Mouse (Mus musculus) lung, embryonic 15.5 days (tissue): ENCODE results near the gene Hnrnpm. TPM values are rescaled to one million over a fixed set of nuclear protein-coding genes. Genes with fewer than 3 reads are reported as not detected.
"Not testable (repeated sequence)": the region's sequence is repeated elsewhere in the genome, so short reads cannot be mapped to it uniquely, and the experiment has no call there.

Experiments
- ATAC-seq: fragments of 200-750 bp; cut with Nextera tagmentation; 2 replicates; pipeline ENCODE4 v1.8.0; 2017; ENCODE audit warnings: moderate number of reproducible peaks, borderline replicate concordance; ENCODE audit not compliant: low FRiP score, low TSS enrichment; ENCODE audit errors: extremely low read depth
- H3K27ac ChIP-seq: fragments of 300-500 bp; sonication (generic); 2 replicates; pipeline ENCODE4 v1.5.1; 2015; ENCODE audit warnings: moderate library complexity, mild to moderate bottlenecking, inconsistent platforms
- H3K27me3 ChIP-seq: fragments of 300-500 bp; sonication (generic); 2 replicates; pipeline ENCODE4 v1.6.1; 2015; ENCODE audit warnings: inconsistent platforms
- H3K36me3 ChIP-seq: fragments of 300-500 bp; sonication (generic); 2 replicates; pipeline ENCODE4 v1.6.1; 2015; ENCODE audit warnings: inconsistent platforms
- H3K4me1 ChIP-seq: fragments of 300-500 bp; sonication (generic); 2 replicates; pipeline ENCODE4 v1.6.1; 2015; ENCODE audit warnings: inconsistent platforms
- H3K4me2 ChIP-seq: fragments of 300-500 bp; sonication (generic); 2 replicates; pipeline ENCODE4 v1.6.1; 2015; ENCODE audit warnings: inconsistent platforms, mild to moderate bottlenecking, moderate library complexity
- H3K4me3 ChIP-seq: fragments of 300-500 bp; sonication (generic); 2 replicates; pipeline ENCODE4 v1.5.1; 2015; ENCODE audit warnings: mild to moderate bottlenecking, inconsistent platforms
- H3K9ac ChIP-seq: fragments of 300-500 bp; sonication (generic); 2 replicates; pipeline ENCODE4 v1.6.1; 2015; ENCODE audit warnings: inconsistent platforms
- H3K9me3 ChIP-seq: fragments of 300-500 bp; sonication (generic); 2 replicates; pipeline ENCODE4 v1.6.1; 2016; ENCODE audit warnings: inconsistent platforms
- WGBS: fragments of 180-500 bp; shearing (Covaris S2); methylation state at CpG from one replicate; pipeline ENCODE4 v1.1.7; 2015; 5-methylcytosine and 5-hydroxymethylcytosine counted together
- polyA plus RNA-seq: library from polyadenylated mRNA; unstranded; fragments of >200 nt; fragmentation: Nextera tagmentation; extraction: Ambion mirVana; gene quantifications from 2 replicates; pipeline ENCODE4 v1.2.1, GENCODE M21; 2015

The Hnrnpm gene
- polyA plus RNA-seq, 1 experiment from 2014 or later = 344 TPM

DNA sequence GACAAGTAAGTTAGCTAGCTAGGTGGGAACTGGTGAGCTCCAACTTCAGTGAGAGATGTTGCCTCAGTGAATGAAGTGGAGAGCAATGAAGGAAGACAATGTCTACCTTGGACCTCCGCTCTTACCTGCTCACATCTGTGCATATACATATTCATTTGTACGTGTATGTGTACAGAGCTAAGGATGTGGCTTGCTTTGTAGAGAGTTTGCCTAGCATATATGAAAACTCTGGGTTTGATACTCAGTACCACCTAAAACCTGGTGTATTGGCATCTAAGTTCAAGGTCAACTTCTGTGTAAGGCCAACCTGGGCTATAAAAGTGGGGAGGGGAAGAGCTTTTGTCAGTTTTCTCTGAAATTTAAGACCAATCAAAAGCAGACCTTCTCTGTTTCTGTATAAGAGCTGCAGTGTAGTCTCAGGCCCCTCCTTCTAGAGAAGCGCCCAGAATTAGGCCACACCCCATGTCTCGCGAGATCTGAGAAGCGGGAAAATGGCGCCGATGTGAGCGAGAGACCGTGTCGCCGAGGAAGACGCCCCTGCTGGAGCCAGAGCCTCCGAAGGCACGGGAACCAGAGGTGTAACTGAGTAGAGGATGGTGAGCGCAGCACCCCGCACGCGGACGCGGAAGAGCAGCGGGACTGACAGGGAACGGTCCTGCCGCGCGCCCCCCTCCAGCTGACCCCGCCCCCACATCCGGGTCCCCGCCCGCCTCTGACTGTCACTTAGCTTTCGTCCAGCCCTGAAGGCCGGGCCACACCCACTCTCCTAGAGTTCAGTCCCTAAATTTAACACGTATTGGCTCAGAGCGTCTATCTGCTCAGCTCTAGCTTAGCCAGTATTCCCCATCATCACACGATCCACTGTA lies 57.8 kb downstream of the Hnrnpm start, which contains the start of gene Zfp414:
Gene Zfp414 (plus strand): TSS at position 470 of the 866 bp plus-strand sequence.
- peak within 1 kb of the TSS; percentile 81 for H3K9ac ChIP-seq
- H3K9me3 ChIP-seq = no peaks in the 10 kb centered on the region
- peaks cover 17% of the 10 kb centered on the region for H3K4me1 ChIP-seq
- H3K36me3 ChIP-seq = peaks cover 15% of the 10 kb centered on the region
- peak within 1 kb of the TSS; percentile 83 for H3K4me2 ChIP-seq
- no peaks in the 10 kb centered on the region for H3K27me3 ChIP-seq
- peak; percentile 97 for ATAC-seq
- peak within 1 kb of the TSS; percentile 73 for H3K4me3 ChIP-seq
- 2% methylated on average over 34 of the region's 35 CpGs for WGBS
- H3K27ac ChIP-seq = peak within 1 kb of the TSS; percentile 99

GRCm38 (mm10) chr17:33627281-33627680 lies 59.4 kb downstream of the Hnrnpm start:
- 88% methylated on average over 3 of the region's 3 CpGs for WGBS
- H3K36me3 ChIP-seq = peaks cover 14% of the 10 kb centered on the region
- no peak for ATAC-seq
- no peak overlapping the region for H3K4me3 ChIP-seq
- H3K9me3 ChIP-seq = no peaks in the 10 kb centered on the region
- no peak overlapping the region for H3K9ac ChIP-seq
- no peaks in the 10 kb centered on the region for H3K27me3 ChIP-seq
- no peak overlapping the region for H3K27ac ChIP-seq
- H3K4me1 ChIP-seq = peaks cover 17% of the 10 kb centered on the region
- H3K4me2 ChIP-seq = no peak overlapping the region

DNA sequence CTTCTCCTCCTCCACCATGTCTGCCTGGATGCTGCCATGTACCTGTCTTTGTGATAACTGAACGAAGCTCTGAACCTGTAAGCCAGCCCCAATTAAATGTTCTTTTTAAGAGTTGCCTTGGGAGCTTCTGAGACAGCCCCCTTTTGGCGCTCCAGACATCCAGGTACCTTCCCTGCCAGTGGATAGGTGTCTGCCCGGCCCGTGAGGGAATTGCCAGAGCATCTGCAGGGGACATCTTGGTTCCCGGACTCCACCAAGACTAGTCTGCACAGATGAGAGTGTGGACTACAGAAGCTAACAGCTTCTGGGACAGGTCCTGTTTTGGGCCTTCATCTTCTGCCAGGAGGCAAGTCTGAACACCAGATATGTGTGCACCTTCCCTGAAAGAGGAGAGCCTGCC lies 72.9 kb downstream of the Hnrnpm start:
- not testable (repeated sequence) for H3K27ac ChIP-seq, H3K9ac ChIP-seq, H3K4me3 ChIP-seq, ATAC-seq, H3K4me2 ChIP-seq, H3K27me3 ChIP-seq, H3K36me3 ChIP-seq, H3K4me1 ChIP-seq, H3K9me3 ChIP-seq
- 81% methylated on average over 5 of the region's 5 CpGs for WGBS

GRCm38 (mm10) chr17:33610548-33610947 lies 76.1 kb downstream of the Hnrnpm start:
- 75% methylated on average over 7 of the region's 7 CpGs for WGBS
- no peaks in the 10 kb centered on the region for H3K36me3 ChIP-seq

GRCm38 (mm10) chr17:33607273-33607672 lies 79.4 kb downstream of the Hnrnpm start:
- WGBS = 64% methylated on average over 2 of the region's 2 CpGs
- Histone ChIP-seq H3K27ac (no peak overlapping the region), H3K9me3 (no peaks in the 10 kb centered on the region), H3K4me3 (no peak overlapping the region), H3K27me3 (no peaks in the 10 kb centered on the region), H3K4me1 (no peaks in the 10 kb centered on the region), H3K9ac (no peak overlapping the region), H3K4me2 (no peak overlapping the region), H3K36me3 (no peaks in the 10 kb centered on the region)
- no peak for ATAC-seq

More at GRCm38 (mm10) chr17:33610548-33610947, 76.1 kb downstream of the Hnrnpm start:
- no peak overlapping the region for H3K4me2 ChIP-seq
- no peaks in the 10 kb centered on the region for H3K27me3 ChIP-seq
- no peak overlapping the region for H3K9ac ChIP-seq
- no peak for ATAC-seq
- H3K4me3 ChIP-seq = no peak overlapping the region
- H3K9me3 ChIP-seq = no peaks in the 10 kb centered on the region
- no peaks in the 10 kb centered on the region for H3K4me1 ChIP-seq
- no peak overlapping the region for H3K27ac ChIP-seq

GRCm38 (mm10) chr17:33601947-33602346 lies 84.7 kb downstream of the Hnrnpm start:
- no peak overlapping the region for H3K9ac ChIP-seq
- ATAC-seq = no peak
- 68% methylated on average over 12 of the region's 12 CpGs for WGBS

GRCm38 (mm10) chr17:33600831-33601230 lies 85.8 kb downstream of the Hnrnpm start:
- H3K9ac ChIP-seq = no peak overlapping the region
- no peak overlapping the region for H3K4me2 ChIP-seq
- 75% methylated on average over 3 of the region's 3 CpGs for WGBS
- H3K4me3 ChIP-seq = no peak overlapping the region
- no peaks in the 10 kb centered on the region for H3K36me3 ChIP-seq
- H3K4me1 ChIP-seq = no peaks in the 10 kb centered on the region
- H3K9me3 ChIP-seq = no peaks in the 10 kb centered on the region
- no peaks in the 10 kb centered on the region for H3K27me3 ChIP-seq
- no peak overlapping the region for H3K27ac ChIP-seq
- ATAC-seq = no peak

More at GRCm38 (mm10) chr17:33601947-33602346, 84.7 kb downstream of the Hnrnpm start:
- Histone ChIP-seq H3K27ac (no peak overlapping the region), H3K4me1 (no peaks in the 10 kb centered on the region), H3K4me3 (no peak overlapping the region), H3K9me3 (no peaks in the 10 kb centered on the region), H3K27me3 (no peaks in the 10 kb centered on the region), H3K4me2 (no peak overlapping the region), H3K36me3 (no peaks in the 10 kb centered on the region)

DNA sequence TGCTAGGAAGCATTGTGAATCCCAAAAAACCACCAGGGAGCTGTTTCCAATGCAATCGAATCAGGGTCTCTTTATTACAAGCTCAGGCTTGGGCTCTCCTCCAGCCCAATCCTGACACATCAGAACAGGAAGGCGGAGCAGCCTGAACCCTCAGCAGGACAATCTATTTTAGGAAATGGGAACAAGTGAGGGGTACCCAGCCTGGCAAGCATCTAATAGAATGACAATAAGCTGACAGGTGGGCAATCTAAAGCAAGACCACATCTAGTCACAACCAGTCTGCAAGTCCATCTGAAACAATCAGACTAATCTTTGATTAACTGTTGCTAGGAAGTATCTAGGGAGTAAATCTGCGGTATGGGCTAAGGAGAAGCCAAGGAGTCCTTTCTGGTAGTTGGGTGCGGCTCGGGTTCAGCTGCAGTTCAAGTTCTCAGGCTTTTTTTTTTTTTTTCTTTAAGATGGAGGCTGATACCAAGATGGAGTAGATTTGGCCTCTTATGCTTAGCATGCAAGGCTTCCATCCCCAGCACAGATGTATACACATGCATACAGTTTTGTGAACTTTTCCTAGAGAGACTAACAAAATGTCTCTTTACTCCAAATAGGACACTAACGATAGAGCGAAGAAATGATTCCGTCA lies 86.7 kb downstream of the Hnrnpm start:
- no peaks in the 10 kb centered on the region for H3K4me1 ChIP-seq
- no peak for ATAC-seq
- no peak overlapping the region for H3K9ac ChIP-seq
- WGBS = 83% methylated on average over 8 of the region's 8 CpGs
- H3K27ac ChIP-seq = no peak overlapping the region
- H3K27me3 ChIP-seq = no peaks in the 10 kb centered on the region
- no peak overlapping the region for H3K4me3 ChIP-seq
- no peak overlapping the region for H3K4me2 ChIP-seq
- no peaks in the 10 kb centered on the region for H3K9me3 ChIP-seq
- H3K36me3 ChIP-seq = no peaks in the 10 kb centered on the region

DNA sequence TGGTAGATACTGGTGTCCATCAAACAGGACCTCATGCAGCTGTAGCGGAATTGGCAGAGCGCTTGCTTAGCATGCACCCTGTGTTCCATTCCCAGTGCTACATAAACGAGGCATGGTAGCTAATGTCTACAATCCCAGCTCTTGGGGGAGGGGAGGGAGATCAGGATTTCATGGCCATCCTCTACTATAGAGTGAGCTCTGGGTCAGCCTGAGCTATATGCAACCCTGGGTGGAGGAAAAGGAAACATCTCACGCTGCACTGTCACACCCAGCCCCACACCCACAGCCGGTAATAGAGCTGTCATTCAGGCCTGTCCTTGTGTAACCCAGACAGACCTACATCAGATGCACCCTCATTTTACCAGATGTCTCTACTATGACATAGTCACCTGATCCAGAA lies 88.2 kb downstream of the Hnrnpm start:
- no peaks in the 10 kb centered on the region for H3K27me3 ChIP-seq
- no peak overlapping the region for H3K9ac ChIP-seq
- H3K4me1 ChIP-seq = no peaks in the 10 kb centered on the region
- H3K27ac ChIP-seq = no peak overlapping the region
- no peaks in the 10 kb centered on the region for H3K9me3 ChIP-seq
- ATAC-seq = no peak
- no peaks in the 10 kb centered on the region for H3K36me3 ChIP-seq
- 85% methylated on average over 5 of the region's 5 CpGs for WGBS
- H3K4me3 ChIP-seq = no peak overlapping the region
- H3K4me2 ChIP-seq = no peak overlapping the region

- no peaks in the 10 kb centered on the region for H3K36me3 ChIP-seq
- no peak overlapping the region for H3K27ac ChIP-seq
- H3K4me3 ChIP-seq = no peak overlapping the region
- H3K9ac ChIP-seq = no peak overlapping the region
- no peaks in the 10 kb centered on the region for H3K4me1 ChIP-seq
- ATAC-seq = no peak
- H3K9me3 ChIP-seq = no peaks in the 10 kb centered on the region
- no peaks in the 10 kb centered on the region for H3K27me3 ChIP-seq
- H3K4me2 ChIP-seq = no peak overlapping the region
Measured at GRCm38 (mm10) chr17:33597271-33597670, 89.4 kb downstream of the Hnrnpm start.
